Mouse (Mus musculus) liver, embryonic 14.5 days (tissue): ENCODE data around the gene Rlbp1. TPM values are rescaled to one million over a fixed set of nuclear protein-coding genes. Genes with fewer than 3 reads are reported as not detected.

Experiments used
- ATAC-seq: fragments of 200-750 bp; cut with Nextera tagmentation; 2 replicates; pipeline ENCODE4 v1.8.0; 2017; ENCODE audit warnings: moderate number of reproducible peaks, mild to moderate bottlenecking, moderate library complexity; ENCODE audit not compliant: insufficient read depth
- DNase-seq, 3 experiments: peaks; one replicate each; pipeline ENCODE4 v3.0.0-alpha.2; 2012 to 2013; ENCODE audit warnings: low read depth in 3 of 3, low spot score in 3 of 3
- H3K27ac ChIP-seq: fragments of 300-500 bp; sonication (generic); 2 replicates; pipeline ENCODE4 v1.5.1; 2014; ENCODE audit warnings: moderate library complexity, mild to moderate bottlenecking, control low read depth, inconsistent platforms
- H3K27me3 ChIP-seq: fragments of 300-500 bp; sonication (generic); 2 replicates; pipeline ENCODE4 v1.6.1; 2014; ENCODE audit warnings: mild to moderate bottlenecking, low read length, moderate library complexity; ENCODE audit not compliant: control insufficient read depth, insufficient read depth
- H3K36me3 ChIP-seq: fragments of 300-500 bp; sonication (generic); replicated peaks from 2 replicates; pipeline ENCODE4 v1.6.1; 2014; ENCODE audit warnings: low read depth; ENCODE audit not compliant: control insufficient read depth, insufficient read depth
- H3K4me1 ChIP-seq, 2 experiments: fragments of 200-500 bp in 1 of 2; fragments of 300-500 bp in 1 of 2; sonication (generic) in 1 of 2; replicated peaks; 2 replicates each; pipeline ENCODE4 v1.6.1; 2012 to 2014; ENCODE audit warnings: antibody characterized with exemption in 1 of 2, inconsistent platforms in 1 of 2, low read length in 1 of 2; ENCODE audit not compliant: control insufficient read depth in 2 of 2, insufficient read depth in 2 of 2
- H3K4me2 ChIP-seq: fragments of 300-500 bp; sonication (generic); 2 replicates; pipeline ENCODE4 v1.6.1; 2014; ENCODE audit warnings: low read depth, mild to moderate bottlenecking, control low read depth, moderate library complexity
- H3K4me3 ChIP-seq, 2 experiments: fragments of 200-500 bp in 1 of 2; fragments of 300-500 bp in 1 of 2; sonication (generic) in 1 of 2; 2 replicates each; pipeline ENCODE4 v1.5.1; 2012 to 2014; ENCODE audit warnings: low read depth in 2 of 2, low read length in 2 of 2, mild to moderate bottlenecking in 2 of 2, control low read depth in 1 of 2, inconsistent platforms in 1 of 2, moderate library complexity in 1 of 2; ENCODE audit not compliant: insufficient read depth in 1 of 2
- H3K9ac ChIP-seq: fragments of 300-500 bp; sonication (generic); replicated peaks from 2 replicates; pipeline ENCODE4 v1.6.1; 2014; ENCODE audit warnings: mild to moderate bottlenecking, control low read depth, moderate library complexity
- H3K9me3 ChIP-seq: fragments of 300-500 bp; sonication (generic); 2 replicates; pipeline ENCODE4 v1.6.1; 2016; ENCODE audit warnings: low read length, mixed read lengths; ENCODE audit not compliant: control insufficient read depth
- CTCF ChIP-seq: IDR thresholded peaks from 2 replicates; pipeline ENCODE4 v1.5.1; 2016; ENCODE audit warnings: antibody characterized with exemption, low read depth, control low read depth
- EP300 ChIP-seq: IDR thresholded peaks from 2 replicates; pipeline ENCODE4 v1.6.1; 2016; ENCODE audit warnings: antibody characterized with exemption, low read depth
- WGBS: fragments of 180-500 bp; shearing (Covaris S2); extraction: QIAGEN DNeasy Blood & Tissue Kit; methylation state at CpG from one replicate; pipeline ENCODE4 v1.1.7; 2014; ENCODE audit not compliant: insufficient replicate concordance; 5-methylcytosine and 5-hydroxymethylcytosine counted together
- polyA plus RNA-seq, 2 experiments: library from polyadenylated mRNA; depleted of rRNA in 1 of 2; stranded (reverse) in 1 of 2; unstranded in 1 of 2; fragments of >200 nt; fragmentation: Nextera tagmentation in 1 of 2; extraction: Ambion mirVana in 1 of 2; gene quantifications; 2 replicates each; pipeline versions ENCODE4 v1.2.1 to v1.2.3; 2012 to 2014

Rlbp1 gene
- polyA plus RNA-seq, 2 experiments = 0.04 TPM; not detected in 1

DNA sequence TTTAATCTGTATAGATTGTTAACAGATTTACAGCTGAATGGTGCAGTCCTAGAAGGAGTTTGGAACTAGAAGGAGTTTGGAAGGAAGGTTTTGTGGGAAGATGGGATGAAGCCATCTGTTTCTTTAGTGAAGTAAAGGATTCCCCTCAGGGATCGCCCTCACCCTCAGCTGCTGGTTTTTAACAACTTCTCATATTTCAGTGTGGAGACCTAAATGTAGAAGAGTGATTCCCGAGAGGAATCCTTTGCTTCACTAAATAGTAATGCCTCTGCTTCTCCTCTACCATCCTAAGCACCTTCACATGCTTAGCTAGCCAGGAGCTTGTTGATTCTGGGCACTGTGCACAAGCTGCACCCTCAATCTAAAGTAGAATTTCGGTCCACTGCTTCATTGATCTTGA lies 4.6 kb upstream of the Rlbp1 start:
- 18% methylated on average over 3 of the region's 3 CpGs for WGBS
- no peaks in the 10 kb centered on the region for H3K27me3 ChIP-seq

GRCm38 (mm10) chr7:79390141-79390708 lies 3.4 kb upstream of the Rlbp1 start:
- DNase-seq = no peak
- TF ChIP-seq EP300 (no peak), CTCF (no peak)
- WGBS = 71% methylated on average over 5 of the region's 5 CpGs
- no peaks in the 10 kb centered on the region for H3K9me3 ChIP-seq
- no peak overlapping the region for H3K4me2 ChIP-seq
- H3K27ac ChIP-seq = no peak overlapping the region
- no peak overlapping the region for H3K9ac ChIP-seq
- no peaks in the 10 kb centered on the region for H3K36me3 ChIP-seq
- H3K4me3 ChIP-seq = no peak overlapping the region
- ATAC-seq = no peak
- peaks cover 7 to 10% of the 10 kb centered on the region in 2 experiments for H3K4me1 ChIP-seq
- H3K27me3 ChIP-seq = no peaks in the 10 kb centered on the region

More for the DNA sequence above, 4.6 kb upstream of the Rlbp1 start:
- Histone ChIP-seq H3K4me2 (peak overlapping the region; percentile 96), H3K4me3 (peak overlapping the region; percentile 76 to 80), H3K4me1 (peaks cover 7 to 10% of the 10 kb centered on the region in 2 experiments), H3K36me3 (no peaks in the 10 kb centered on the region), H3K9ac (peak overlapping the region; percentile 86), H3K9me3 (no peaks in the 10 kb centered on the region), H3K27ac (peak overlapping the region; percentile 88)
- no peak for TF ChIP-seq CTCF
- TF ChIP-seq EP300 = no peak
- 0 out of 2 replicates have a peak, but pooled peaks have one; percentile 2 for ATAC-seq
- peak in 1 of 3 experiments; percentile 11 for DNase-seq

GRCm38 (mm10) chr7:79388671-79389206 lies 1.9 kb upstream of the Rlbp1 start:
- no peak overlapping the region for H3K27ac ChIP-seq
- H3K9ac ChIP-seq = no peak overlapping the region
- H3K36me3 ChIP-seq = no peaks in the 10 kb centered on the region
- H3K27me3 ChIP-seq = no peaks in the 10 kb centered on the region
- TF ChIP-seq EP300 = no peak
- no peak for TF ChIP-seq CTCF
- ATAC-seq (no peak), DNase-seq (no peak)
- H3K4me3 ChIP-seq = no peak overlapping the region
- peaks cover 7 to 10% of the 10 kb centered on the region in 2 experiments for H3K4me1 ChIP-seq
- H3K4me2 ChIP-seq = no peak overlapping the region
- no peaks in the 10 kb centered on the region for H3K9me3 ChIP-seq
- WGBS = 60% methylated on average over 7 of the region's 7 CpGs

DNA sequence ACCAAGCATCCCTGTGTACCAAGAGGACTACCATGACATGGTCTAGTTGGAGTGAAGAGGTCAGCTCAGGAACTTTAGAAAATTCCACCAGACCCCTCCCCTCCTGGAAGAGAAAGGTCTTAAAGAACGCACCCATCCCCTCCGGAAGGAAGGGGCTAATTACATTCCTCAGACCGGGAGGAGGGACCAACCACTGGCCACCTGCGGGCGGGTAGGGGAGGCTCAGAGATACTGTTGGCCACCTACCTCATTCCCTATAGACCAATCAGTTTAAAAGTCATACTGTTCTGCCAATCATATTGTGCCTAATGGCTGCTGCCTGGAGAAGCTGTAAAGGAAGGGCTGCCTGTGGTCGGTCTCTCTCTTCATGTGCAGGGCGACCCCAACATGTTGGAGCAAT lies 1.1 kb upstream of the Rlbp1 start:
- H3K4me2 ChIP-seq = no peak overlapping the region
- no peak overlapping the region for H3K27ac ChIP-seq
- DNase-seq (no peak), ATAC-seq (no peak)
- H3K9ac ChIP-seq = no peak overlapping the region
- H3K4me3 ChIP-seq = no peak overlapping the region
- H3K36me3 ChIP-seq = no peaks in the 10 kb centered on the region
- H3K27me3 ChIP-seq = no peaks in the 10 kb centered on the region
- WGBS = 46% methylated on average over 7 of the region's 7 CpGs
- no peaks in the 10 kb centered on the region for H3K9me3 ChIP-seq
- H3K4me1 ChIP-seq = peaks cover 3 to 8% of the 10 kb centered on the region in 2 experiments
- TF ChIP-seq EP300 (no peak), CTCF (no peak)

- Histone ChIP-seq H3K9ac (no peak overlapping the region), H3K36me3 (no peaks in the 10 kb centered on the region), H3K9me3 (no peaks in the 10 kb centered on the region), H3K27me3 (no peaks in the 10 kb centered on the region), H3K4me3 (no peak overlapping the region), H3K27ac (no peak overlapping the region), H3K4me1 (peaks cover 0 to 5% of the 10 kb centered on the region in 2 experiments; a peak in 2 of 4 replicates), H3K4me2 (no peak overlapping the region)
- DNase-seq (no peak), ATAC-seq (no peak)
- TF ChIP-seq CTCF (no peak), EP300 (no peak)
- WGBS = 68% methylated on average over 8 of the region's 8 CpGs
These were observed 292 bp upstream of the Rlbp1 start for GRCm38 (mm10) chr7:79387140-79387539.
